Mouse (Mus musculus): ENCODE measurements around the gene Plekhh2.

Gene Plekhh2

GRCm38 (mm10) chr17:84511682-84512515, at the start of gene Plekhh2:
Plekhh2 (plus strand) TSS chr17:84511895.
- DNase-seq (ENCODE audit: low spot score in 2 of 2), result peak; percentile 68 to 82

DNA sequence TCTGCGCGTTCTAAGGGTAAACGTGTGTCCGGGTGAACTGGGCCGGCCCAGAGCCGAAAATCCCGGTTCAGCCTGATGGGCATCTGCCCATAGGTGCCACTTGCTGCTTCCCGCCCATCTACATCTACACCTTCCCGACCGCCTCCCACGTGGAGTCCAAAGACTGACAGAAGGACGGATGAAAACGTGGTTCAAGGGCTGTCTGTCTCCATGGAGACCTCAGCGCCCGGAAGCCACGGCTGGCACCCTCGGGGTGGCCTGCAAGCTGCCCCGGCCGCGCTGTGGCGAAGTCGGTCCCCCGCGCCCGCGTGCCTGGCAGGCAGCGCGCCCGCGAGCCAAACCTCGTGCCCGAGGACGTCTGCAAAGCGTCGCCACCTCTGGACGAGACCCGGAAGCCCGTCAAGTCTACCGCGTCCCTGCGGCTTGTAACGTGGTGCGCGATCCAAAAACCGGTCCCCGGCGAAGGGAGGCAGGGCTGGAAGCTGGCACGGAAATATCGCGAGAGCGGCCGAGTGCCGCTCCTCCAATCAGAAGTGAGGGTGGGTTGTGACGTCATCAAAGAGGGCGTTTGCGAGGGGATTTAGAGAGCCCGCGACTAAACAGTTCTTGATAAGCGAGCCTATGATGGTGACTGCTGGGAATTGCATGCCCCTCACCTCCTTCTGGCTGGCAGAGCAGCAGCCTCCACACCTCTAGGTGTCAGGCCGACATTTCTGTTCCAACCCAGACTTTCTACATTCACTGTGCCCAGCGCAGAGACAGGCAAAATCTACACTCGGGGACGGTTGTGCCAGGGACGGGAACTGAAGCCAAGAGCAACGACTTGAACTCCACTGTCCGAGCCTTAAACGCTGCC, 45.7 kb upstream of the Plekhh2 start, which contains the start of gene Thada:
Gene Thada, minus strand, starts transcription at position 453 of the 856 bp plus-strand sequence.
- DNase-seq (ENCODE audit: low spot score in 2 of 2), result peak; percentile 98

- no peak for DNase-seq (ENCODE audit: low spot score in 2 of 2)
Observed at GRCm38 (mm10) chr17:84474312-84474711, 37.4 kb upstream of the Plekhh2 start.

GRCm38 (mm10) chr17:84477176-84477575, 34.5 kb upstream of the Plekhh2 start:
- DNase-seq (ENCODE audit: low spot score in 2 of 2), result no peak

GRCm38 (mm10) chr17:84478276-84478675, 33.4 kb upstream of the Plekhh2 start:
- DNase-seq (ENCODE audit: low spot score in 2 of 2), result no peak

GRCm38 (mm10) chr17:84480464-84481355, 31.0 kb upstream of the Plekhh2 start:
- DNase-seq (ENCODE audit: low spot score in 2 of 2), result no peak

- DNase-seq (ENCODE audit: low spot score in 2 of 2), result no peak
Observed at GRCm38 (mm10) chr17:84482831-84483230, 28.9 kb upstream of the Plekhh2 start.

- DNase-seq (ENCODE audit: low spot score in 2 of 2), result peak in 1 of 2 experiments; percentile 18
Observed at GRCm38 (mm10) chr17:84483673-84484320, 27.9 kb upstream of the Plekhh2 start.

DNA sequence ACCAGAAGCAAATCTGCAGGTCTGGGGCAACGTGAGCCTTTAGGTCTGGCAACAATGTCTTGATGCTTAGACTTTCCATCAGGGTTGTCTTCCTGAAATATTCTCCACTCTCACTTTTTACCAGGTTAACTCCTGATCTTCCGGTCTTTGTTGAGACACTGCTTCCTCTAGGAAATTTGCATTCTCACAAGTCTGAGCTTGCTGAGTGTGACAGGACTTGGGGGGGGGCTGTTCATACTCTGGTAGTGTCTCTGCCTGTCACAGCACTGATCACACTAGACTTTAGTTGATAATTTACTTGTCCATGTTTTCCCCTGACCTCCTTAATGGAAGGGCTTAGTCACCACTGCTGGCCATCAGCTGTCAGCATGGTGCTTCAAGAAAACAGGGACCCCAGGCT, 24.3 kb upstream of the Plekhh2 start:
- no peak for DNase-seq (ENCODE audit: low spot score in 2 of 2)

GRCm38 (mm10) chr17:84492255-84492880, 19.3 kb upstream of the Plekhh2 start:
- no peak for DNase-seq (ENCODE audit: low spot score in 2 of 2)

- DNase-seq (ENCODE audit: low spot score in 2 of 2), result no peak
Observed at GRCm38 (mm10) chr17:84497026-84497425, 14.7 kb upstream of the Plekhh2 start.

GRCm38 (mm10) chr17:84497559-84497958, 14.1 kb upstream of the Plekhh2 start:
- DNase-seq (ENCODE audit: low spot score in 2 of 2), result no peak

DNA sequence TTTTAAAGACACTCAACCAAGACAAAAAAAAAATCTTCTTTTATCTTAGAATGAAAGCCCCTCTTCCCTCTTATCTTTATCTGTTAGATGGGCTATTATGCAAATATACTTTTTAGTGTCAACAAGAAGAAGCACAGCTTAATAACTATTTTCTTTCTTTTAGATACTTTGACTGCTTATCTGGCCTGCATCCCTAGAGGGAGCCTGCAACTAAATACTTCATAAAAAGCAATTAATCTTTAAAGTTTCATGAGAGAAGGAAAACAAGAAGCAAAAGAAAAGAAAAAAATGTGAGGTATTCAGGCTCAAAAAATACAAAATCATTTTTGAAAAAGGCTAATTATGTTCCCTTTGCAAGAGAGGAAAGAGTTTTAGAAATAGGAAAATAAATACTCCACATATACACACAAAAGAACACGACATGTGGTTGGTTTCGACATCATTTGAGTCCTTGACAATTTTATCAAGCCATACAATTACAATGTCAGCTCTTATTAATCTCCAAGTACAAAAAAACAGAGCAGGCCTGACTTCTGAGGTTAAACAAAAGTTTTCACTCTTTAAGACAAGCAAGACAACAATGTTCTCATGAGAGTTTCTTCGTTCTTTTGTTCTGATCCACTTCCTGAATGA, 13.6 kb upstream of the Plekhh2 start:
- DNase-seq (ENCODE audit: low spot score in 2 of 2), result no peak

DNA sequence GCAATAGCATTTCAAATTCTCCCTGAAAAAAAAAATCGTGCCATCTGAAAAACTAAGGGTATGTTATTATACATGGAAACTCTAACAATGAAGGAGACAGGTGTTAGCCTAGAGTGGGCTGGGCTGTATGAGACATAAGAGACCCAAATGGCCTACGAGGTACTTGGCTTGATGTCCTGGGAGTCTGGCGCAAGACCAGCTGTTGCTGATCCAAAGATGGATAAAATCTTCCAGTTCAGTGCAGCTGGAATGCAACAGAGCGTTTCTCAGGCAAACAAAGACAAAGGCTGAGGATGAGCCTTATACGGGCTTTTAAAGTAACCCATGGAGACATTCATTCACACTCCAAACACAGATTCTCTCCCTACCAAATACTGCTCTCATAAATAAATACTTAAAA, 13.1 kb upstream of the Plekhh2 start:
- DNase-seq (ENCODE audit: low spot score in 2 of 2), result peak in 1 of 2 experiments; percentile 30

DNA sequence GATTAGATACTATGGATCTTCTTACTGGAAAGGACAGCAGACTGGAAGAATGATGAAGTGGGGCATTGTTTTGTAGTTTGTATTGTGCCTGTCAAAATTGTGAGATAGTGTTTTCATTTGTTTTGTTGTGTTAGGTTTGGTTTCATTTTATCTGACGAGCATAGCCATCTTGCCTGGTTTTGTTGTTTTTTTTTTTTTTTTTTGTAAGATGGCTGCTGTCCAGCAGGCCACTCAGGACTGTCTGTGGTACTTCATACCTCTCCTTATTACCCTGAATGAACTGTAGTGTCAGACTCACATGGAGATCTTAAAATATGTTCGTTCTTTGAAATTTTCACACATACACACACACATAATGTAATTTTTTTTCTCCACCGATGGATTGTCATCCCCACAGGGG, 9.4 kb upstream of the Plekhh2 start:
- no peak for DNase-seq (ENCODE audit: low spot score in 2 of 2)

GRCm38 (mm10) chr17:84505922-84506321, 5.8 kb upstream of the Plekhh2 start:
- DNase-seq (ENCODE audit: low spot score in 2 of 2), result no peak

DNA sequence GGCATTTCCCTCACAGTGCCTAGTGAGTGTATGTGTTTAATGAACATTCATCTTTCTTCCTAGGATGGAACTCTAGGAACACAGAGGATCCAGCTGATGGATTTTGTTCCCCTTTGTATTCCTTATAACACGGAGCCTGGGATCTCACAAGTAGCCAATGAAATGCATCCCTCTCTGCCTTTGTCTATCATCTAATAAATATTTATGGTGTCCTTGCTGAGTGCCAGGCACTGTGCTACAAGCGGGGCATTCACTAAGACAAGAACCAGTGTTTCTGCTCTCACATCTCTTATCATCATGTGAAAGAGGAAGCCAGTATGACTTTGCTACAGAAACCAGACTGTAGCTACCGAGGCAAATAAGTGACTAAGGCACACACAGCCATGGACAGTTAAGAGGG, 3.0 kb upstream of the Plekhh2 start:
- DNase-seq (ENCODE audit: low spot score in 2 of 2), result no peak

DNA sequence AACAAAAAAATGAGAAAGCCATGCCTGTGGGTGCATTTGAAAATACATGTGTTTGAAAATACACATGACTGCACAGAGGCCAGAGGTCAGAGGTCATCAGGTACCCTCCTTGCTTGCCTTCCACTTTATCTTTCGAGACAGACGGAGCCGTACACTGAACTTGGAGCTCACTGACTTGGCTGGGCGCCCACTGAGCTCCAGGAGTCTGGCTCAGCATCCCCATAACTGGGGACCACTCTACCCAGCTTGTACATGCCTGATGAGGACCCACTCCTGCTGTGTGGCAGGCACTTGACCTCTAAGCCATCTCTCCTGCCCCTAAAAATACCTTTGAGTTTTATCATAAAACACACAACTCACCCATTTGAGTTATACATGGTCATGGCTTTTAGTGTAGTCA, 2.5 kb upstream of the Plekhh2 start:
- DNase-seq (ENCODE audit: low spot score in 2 of 2), result no peak

DNA sequence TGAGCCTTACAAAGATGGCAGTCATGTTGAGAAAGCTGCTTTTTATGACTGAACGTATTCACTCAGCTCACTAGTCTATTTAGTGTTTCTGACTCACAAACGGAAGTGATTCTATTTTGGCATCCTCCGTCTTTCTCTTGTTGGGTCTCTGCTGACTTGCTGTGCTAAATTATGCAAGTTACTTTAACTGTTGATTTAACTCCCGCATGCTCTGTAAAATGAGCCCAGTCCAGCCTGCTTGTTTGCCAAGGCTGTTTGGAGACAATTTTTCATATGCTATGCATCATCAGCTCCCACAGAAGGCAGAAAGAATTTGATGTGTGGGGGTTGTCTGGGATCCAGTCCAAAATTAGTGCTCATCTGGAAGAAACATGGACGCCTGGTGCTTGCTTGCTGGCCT, 1.3 kb upstream of the Plekhh2 start:
- peak; percentile 20 to 49 for DNase-seq (ENCODE audit: low spot score in 2 of 2)
